Mouse (Mus musculus) gastrocnemius, postnatal 14 days (tissue): ENCODE results near the gene Iqcf1. TPM values are rescaled to one million over a fixed set of nuclear protein-coding genes. Genes with fewer than 3 reads are reported as not detected.

ENCODE experiments used
- DNase-seq: peaks from one replicate; pipeline ENCODE4 v3.0.0; 2021; ENCODE audit warnings: mixed read lengths
- intact Hi-C: fragments of 180-260 bp; cut with DNase I; formaldehyde crosslinking; loops from one replicate; pipeline ENCODE4 v1.15.1; 2025; ENCODE audit warnings: low total_unique reads
- long read RNA-seq, 2 experiments: library from polyadenylated mRNA; stranded (forward); transcript quantifications; one replicate each; pipeline ENCODE4 v2.0.0; 2021
- total RNA-seq, 2 experiments: library from RNA; stranded (reverse); gene quantifications; 2 replicates each; pipeline ENCODE4 v1.2.3; 2021

The Iqcf1 gene
- total RNA-seq: not detected
- long read RNA-seq, experiment 1: 0 reads
- long read RNA-seq, experiment 2: 0 reads

DNA sequence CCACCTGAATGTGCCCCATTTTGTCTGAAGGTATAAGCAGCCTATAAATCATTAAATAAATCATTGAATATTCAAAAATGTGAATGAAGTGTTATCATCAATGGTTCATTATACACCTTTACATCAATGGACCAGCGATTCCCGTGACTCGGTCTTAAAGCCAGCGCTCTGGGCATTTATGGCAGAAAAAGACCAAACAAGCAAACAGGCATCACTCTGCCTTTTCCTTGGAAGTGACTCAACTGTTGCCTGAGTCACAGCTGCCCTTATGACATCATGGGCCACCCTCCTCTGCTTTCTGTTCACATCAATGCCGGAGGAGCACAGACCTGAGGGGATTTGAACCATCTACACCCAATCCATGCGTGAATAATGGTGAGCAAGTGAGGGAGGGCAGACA, at the start of gene Iqcf1:
TSS of gene Iqcf1 (plus strand) at position 301 of the 400 bp plus-strand sequence.
- intact Hi-C loops: no loop called here
- DNase-seq: no peak

DNA sequence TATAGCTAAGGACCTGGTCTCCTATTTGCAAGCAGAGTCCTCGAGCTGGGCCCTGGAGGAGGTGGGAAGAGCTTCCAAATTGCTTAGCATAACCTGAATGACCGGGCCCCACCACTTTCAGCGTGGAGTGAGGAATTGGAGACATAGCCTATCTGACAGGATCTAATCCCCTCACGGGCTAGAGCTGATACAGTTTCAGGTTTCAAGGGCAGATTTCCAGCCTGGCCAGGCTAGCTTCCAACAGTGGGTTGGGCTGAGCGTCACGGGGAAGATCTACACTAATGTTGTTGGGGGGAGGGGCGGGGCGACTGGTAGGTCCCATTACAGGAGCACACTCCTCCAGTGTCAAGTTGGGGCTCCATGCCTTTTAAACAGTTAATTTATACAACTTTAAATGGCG, 49.1 kb upstream of the Iqcf1 start:
- intact Hi-C loops: no loop called here
- peak; percentile 62 for DNase-seq

DNA sequence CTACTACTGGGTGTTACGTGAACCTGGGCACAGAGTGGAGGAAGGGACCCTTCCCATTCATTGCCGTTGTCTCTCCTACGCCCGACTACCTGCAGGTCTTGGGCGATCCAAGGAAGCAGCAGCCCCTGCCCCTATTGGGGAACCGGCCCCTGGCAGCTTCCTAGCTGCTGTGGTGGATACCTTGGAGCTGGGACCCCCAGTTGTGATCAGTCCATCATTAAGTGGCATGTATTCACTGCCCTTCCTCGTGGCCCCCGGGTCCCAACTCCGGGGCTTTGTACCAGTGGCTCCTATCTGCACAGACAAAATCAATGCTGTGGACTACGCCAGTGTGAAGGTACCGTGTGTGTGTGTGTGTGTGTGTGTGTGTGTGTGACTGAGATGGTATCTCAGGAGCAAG, 48.5 kb upstream of the Iqcf1 start:
- intact Hi-C loops: no loop called here
- no peak for DNase-seq

DNA sequence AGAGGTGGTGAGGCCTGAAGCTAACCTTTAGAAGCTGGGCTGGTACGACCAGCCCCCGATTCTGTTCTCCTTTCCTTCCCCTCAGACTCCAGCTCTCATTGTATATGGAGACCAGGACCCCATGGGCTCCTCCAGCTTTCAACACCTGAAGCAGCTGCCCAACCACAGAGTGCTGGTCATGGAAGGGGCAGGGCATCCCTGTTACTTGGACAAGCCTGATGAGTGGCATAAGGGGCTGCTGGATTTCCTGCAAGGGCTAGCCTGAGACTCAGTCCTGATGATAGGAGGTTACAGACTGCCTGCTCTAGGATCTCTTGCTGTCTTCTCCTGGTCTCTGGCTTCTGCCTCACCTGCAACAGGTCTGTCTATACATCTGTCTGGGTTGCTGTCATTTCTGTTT, 47.9 kb upstream of the Iqcf1 start:
- DNase-seq: no peak
- intact Hi-C loops: no loop called here

DNA sequence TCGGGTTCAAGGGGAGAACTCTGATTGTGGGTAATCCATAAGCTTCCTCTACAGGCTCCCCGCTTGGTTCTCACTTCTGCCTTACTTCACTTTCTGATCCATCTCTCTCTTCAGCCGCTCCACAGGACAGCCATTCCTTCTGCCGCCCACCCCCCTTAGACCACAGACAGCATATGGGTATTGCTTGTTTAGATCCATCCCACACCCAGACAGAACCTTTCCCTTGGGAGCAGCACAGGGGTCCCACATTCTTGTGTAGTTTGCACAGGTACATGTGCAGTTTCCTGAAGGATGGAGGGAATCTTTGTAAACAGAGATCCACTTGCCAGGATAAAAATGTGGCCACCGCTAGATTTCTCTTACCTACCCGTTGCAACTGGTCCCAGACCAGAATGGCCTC, 47.4 kb upstream of the Iqcf1 start:
- intact Hi-C loops: no loop called here
- no peak for DNase-seq

DNA sequence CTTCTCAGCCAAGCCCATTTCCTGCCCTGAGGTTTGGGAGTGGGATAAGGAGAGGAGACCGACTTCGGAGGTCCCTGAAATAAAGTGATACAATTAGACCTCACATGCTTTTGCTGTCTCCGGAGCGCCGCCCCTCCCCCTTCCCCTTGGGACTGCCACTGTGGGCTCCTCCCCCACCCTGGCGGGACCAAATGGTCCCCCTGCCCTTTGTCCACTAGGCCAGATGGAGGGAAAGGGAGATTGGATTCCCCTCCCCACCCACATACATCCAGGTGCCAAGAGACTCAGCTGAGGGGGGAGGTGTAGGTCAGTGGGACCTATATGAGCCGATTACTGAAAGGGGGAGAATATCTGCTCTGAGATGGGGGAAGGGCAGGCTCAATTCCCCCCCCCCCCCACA, 46.9 kb upstream of the Iqcf1 start:
- DNase-seq: no peak
- intact Hi-C loops: no loop called here

DNA sequence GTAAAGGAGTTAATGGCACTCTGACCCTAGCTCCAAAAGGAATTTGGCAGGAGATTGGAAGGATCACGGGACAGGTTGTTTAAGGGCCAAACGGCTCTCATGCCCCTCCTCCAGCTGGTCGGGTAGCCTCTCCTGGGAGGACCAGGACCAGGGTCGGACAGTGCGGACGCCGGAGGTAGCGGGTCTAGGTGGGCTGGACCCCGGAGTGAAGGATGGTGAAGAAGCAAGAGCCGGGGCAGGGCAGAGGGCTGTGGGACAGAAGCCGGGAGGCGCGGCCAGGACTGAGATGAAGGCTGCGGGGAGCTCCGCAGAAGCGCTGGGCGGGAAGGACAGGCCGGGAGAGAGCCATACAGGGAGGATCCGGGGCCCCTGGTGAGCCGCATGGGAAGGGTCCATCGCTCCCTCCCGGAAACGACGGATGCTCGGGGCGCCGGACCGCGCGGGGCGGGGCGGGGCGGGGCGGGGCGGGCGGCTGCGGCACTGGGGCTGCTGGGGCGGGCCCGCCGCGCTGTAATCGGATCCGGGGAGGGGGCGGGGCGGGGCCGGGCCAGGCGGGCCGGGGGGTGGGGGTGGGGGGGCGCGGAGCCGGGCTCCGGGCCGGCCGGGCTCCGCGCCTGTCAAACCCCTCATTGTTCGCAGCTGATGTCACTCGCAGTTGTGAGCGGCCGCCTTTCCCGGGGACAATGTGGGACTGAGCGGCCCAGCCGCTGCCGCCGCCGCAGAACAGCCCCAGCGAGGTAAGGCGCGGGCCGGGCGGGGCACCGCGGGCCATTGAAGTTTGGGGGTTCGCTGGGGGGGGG, 46.3 kb upstream of the Iqcf1 start, which contains the start of gene Pcbp4:
TSS of gene Pcbp4 (plus strand) at position 21 of the 800 bp plus-strand sequence.
- intact Hi-C loops: no loop called here
- peak; percentile 66 for DNase-seq

DNA sequence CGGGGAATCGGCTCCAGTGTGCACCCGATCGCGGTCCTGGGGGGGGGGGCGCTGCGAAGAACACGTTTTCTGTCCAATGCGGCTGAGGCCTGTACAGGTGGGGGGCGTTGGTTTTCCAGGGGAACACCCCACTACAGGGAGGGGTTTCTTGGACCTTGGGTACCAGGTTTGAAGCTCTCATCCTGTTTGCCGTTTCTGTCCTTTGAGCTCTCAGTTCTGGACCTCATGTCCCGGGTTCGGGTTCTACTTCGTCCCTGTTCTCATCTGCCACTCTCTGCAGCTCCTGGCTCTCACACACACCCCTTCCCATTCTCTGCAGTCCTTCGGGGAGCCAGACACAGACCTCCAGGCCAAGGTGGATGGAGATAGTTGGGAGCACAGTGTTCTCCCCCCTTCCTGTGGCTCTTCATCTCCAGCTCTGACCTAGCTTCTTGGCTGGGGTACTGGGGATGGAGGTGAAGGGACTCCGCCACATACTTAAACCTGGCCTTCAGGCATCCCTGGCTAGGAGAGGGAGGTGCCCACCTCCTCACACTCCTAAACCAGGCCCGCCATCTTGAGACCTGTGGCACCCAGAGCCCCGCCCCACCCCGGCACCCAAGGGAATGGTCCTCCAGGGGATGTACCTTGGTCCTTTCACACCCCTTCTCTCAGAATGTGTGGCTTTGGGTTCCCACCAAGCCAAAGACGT, 45.6 kb upstream of the Iqcf1 start:
- intact Hi-C loops: no loop called here

DNA sequence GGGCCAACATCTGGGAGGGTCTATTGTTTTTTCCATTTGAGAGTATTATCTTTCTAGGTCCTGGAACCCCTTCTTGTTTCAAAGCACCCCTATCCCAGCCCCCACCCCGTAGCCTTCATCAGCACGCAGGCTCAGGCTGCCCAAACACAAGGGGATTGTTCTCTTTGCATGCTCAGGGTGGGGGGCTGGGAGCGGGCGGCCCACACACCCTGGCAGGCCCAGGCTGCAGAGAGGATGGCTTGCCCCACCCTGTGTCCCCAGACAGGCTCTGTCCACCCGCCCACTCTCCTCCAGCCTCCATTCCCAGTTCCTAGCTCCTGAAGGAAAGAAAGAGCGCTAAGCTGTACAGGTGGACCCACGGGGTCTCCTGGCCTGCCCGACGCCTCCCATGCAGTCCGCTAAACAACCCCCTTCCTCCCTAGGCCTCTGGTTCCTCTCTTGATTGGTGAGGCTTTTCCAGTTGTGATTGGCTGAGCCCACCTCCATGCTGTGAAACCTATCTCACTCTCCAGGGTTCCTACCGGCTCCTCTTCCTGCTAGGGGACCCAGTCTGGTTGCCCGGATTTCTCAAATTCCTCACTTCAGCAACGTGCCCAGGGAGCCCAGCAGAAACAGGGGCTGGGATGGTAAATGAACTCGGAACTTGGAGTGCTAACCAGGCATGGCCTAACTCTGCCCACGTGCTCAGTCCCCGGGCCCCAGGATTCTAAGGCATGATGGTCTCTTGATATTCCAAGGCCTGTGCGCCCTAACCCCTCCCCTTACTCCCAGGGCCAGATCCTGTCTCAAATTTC, 44.7 kb upstream of the Iqcf1 start:
- intact Hi-C loops: no loop called here
- DNase-seq: no peak

More for the DNA sequence above, 45.6 kb upstream of the Iqcf1 start:
- DNase-seq: no peak

DNA sequence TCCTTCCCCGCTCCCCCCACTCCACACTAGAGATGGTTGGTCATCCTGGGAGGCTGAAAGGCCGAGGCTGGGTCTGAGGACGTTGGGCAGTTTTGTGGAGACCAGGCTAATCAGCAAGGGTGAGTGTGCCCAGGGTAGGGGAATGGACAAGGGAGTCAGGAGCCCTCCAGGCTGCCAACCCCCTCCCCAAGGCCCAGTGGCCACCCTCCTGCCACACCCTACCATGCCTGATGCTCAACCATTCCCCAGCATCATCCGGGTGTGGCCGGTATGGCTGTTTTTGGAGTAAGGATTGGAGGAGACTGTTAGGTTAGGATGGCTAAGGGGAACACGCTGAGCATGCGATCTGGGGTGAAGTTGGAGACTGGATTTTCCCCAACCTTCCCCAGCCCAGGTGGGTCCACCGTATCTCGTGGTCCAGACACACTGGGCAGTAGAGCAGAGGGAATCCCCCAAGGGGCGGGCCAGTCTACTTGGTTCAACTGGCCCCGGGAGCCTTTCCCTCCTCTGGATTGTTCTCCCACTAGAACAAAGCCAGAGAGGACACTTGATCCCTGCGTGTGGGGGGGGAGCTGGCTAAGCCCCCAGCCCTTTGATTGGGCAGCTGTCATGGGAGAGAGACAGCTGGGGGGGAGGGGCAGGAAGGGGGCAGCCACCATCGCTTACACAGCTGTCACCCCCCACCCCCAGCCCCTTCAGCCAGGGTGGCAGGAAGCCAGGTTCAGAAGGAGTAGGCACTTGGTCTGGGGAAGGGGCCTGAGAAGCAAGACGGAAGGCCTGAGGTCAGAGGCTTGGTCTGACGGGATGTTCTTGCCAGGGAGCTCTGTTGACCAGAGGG, 43.2 kb upstream of the Iqcf1 start:
- peak; percentile 61 for DNase-seq
- intact Hi-C loops: no loop called here

DNA sequence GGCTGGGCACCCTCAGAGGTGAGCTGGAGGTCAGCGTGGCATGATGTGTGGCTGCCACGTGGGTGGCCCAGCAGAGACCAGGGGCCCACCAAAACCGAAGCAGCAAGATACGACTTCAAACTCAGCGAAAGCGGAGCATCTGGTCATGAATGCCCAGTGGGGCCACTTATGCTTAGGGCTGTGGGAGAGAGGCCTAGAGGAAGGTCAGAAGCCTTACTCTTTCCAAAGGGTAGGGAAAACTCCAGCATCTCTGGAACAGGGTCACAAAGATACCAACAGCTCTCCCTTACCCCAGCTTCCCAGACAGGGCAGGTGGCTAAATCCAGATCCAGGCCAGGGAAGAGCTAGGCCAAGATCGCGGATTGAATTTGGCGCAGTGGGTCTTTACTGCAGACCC, 42.6 kb upstream of the Iqcf1 start:
- intact Hi-C loops: no loop called here
- no peak for DNase-seq

DNA sequence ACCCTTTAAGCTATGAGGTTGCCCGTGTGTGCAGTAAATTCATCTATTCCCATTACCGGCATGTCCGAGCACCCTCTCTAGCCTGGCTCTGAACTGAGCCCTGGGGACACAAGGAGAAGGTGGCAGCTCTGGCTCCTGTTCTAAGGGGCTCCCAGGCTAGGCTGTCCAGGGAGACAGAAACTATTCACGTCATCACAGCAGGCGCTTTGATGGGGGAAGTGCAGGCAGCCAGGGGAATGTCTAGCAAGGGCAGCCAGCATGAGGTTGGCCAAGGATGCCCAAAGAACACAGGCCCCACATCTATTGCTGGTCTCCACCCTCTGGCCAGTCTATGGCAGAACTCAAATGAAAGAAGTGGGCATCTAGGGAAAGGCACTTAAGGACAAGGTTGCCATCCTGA, 41.8 kb upstream of the Iqcf1 start:
- intact Hi-C loops: no loop called here
- DNase-seq: no peak

DNA sequence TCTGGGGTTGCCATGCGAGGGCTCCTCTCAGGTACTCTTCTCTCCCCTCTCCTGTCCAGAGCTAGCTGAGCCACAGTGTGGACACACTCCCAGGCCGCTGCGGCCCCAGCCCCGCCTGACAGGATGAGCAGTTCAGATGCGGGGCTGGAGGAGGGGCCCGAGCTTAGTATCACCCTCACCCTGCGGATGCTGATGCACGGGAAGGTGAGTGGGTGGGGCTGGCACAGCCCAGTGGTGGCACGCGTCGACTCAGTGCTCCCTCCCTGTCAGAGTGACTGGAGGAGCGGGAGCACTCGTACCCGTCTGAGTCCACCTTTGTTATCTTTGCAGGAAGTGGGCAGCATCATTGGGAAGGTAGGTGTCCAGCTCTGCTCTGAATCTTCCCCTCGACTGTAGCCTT, 39.8 kb upstream of the Iqcf1 start:
- intact Hi-C loops: no loop called here
- DNase-seq: no peak

DNA sequence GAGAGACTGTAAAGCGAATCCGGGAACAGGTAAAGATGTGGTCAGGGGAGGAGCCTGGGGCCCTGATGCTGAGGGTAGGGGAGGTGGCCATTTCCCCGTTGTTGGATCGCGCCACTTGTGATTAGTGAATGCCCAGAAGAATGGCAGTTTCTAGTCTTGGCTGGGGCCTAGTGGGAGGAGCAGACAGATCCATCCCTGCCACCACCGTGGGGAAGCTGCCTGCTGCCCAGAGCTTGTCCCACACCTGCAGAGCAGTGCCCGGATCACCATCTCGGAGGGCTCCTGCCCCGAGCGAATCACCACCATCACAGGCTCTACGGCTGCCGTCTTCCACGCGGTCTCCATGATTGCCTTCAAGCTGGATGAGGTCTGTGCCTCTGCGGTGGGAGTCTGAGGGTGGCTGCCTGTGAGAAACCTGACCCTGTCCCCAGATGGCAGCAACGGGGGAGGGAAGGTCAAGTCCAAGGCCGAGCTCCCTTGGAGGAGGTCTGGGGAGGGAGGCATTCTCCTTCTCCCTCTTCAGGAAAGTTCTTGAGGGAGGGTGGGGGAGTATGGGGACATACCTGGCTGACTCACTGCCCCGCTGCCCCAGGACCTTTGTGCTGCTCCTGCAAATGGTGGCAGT, 39.3 kb upstream of the Iqcf1 start:
- intact Hi-C loops: no loop called here
- DNase-seq: no peak

DNA sequence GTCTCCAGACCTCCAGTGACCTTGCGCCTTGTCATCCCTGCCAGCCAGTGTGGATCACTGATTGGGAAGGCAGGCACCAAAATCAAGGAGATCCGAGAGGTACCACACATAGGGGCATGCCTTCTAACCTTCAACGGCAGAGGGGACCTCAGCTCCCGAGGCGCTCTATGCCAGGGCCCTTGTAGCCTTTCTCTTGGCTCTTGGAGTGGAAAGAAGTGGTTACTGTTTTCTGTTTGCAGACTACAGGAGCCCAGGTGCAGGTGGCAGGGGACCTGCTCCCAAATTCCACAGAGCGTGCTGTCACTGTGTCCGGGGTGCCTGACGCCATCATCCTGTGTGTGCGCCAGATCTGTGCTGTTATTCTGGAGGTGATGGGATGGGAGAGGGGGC, 38.7 kb upstream of the Iqcf1 start:
- no peak for DNase-seq
- intact Hi-C loops: no loop called here

DNA sequence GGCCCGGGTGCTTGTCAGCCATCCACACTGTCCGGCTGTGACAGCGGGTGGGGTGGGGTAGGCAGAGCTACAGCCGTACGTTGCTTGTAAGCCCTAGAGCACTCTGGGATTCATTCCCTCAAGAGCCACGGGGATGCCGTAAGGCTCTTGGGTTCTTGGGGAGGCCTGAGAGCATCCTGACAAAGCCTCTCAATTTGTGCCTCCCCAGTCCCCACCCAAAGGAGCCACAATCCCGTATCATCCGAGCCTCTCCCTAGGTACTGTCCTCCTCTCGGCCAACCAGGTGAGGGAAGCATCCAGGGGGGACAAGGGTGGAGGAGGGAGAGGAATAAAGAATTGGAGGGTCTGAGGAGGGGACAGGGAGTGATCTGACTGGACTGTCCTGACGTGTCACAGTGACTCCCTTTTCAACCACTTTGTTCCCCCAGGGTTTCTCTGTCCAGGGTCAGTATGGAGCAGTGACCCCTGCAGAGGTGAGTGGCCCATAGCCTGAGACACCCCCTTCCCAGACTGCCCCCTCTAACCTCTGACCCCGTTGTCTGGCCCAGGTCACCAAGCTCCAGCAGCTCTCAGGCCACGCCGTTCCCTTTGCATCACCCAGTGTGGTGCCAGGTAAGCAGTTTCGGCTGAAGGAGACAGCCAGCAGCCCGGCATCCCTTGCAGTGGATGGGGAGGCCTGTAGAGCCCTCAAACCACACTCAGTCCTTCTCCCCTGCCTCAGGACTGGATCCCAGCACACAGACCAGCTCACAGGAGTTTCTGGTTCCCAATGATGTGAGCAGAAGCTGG, 37.9 kb upstream of the Iqcf1 start:
- no peak for DNase-seq
- intact Hi-C loops: no loop called here

DNA sequence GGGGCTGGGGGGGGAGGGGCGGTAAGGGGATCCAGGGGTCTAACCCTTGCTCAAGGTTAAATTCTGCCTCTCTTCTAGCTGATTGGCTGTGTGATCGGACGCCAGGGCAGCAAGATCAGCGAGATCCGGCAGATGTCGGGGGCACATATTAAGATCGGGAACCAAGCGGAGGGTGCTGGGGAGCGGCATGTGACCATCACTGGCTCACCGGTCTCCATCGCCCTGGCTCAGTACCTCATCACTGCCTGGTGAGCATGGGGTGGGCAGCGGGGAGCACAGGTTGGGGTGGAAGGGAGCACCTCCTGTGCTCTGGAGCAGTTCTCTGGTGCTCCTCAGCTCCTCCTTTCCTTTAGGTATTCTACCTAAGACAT, 37.4 kb upstream of the Iqcf1 start:
- intact Hi-C loops: no loop called here
- no peak for DNase-seq
